8 mouse cellular contexts compared by ENCODE assay signal in the genomic region with DNA sequence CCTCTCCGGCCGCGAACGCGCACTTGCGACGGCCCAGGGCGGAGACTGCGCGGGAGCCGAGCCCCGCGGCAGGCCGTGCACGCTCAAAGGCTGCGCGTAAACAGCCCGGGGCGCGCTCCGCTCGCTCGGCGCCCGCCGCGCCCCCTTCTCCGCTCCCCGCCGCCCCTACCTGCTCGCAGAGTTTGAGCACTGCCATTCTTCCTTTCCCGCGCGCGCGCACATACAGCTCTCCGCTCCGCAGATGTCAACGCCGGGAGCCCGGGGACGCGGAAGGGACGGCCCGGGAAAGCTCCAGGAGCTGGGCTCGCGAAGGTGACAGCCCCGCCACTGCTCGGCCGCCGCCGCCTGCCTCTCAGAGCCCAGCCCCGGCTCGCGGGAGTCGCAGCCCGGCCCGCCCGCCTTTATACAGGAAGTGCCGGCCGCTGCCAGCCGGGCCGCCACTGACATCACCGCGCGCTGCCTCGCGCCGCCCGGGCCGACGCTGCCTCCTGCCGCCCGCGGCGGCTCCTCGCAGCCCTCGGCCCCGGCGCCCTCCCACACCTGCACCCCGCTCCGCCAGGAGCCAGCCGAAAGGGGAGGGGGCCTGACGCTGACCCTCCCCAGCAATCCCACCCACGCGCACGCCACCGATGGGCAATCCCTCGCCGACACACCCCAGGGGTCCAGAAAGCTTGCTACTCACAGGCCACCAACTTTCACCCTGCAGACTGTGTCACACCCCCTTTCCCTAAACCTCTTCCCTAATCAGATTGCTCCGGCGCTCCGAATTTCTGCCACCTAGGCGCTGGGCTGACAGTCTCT. TPM values are rescaled to one million over a fixed set of nuclear protein-coding genes. Genes with fewer than 3 reads are reported as not detected.
DNase-seq lines count a peak whose midpoint lies in the region; ATAC-seq and TF ChIP-seq lines count a peak whose summit lies in the region.

TSS of gene Ankrd44 (minus strand) at position 417 of the 801 bp plus-strand sequence.

- no peaks in the 10 kb centered on the region for H3K36me3 ChIP-seq in erythroblast, embryonic 14.5 days (ENCODE audit: control insufficient read depth)
- H3K36me3 ChIP-seq in heart, embryonic 11.5 days (ENCODE audit: control insufficient read depth, insufficient read depth, low read length) = no peaks in the 10 kb centered on the region
- no peaks in the 10 kb centered on the region for H3K36me3 ChIP-seq in kidney, embryonic 15.5 days
- H3K36me3 ChIP-seq in liver, embryonic 11.5 days (ENCODE audit: control insufficient read depth, insufficient read depth, low read length) = no peaks in the 10 kb centered on the region

- under 1% methylated on average over 65 of the region's 94 CpGs for WGBS in heart, embryonic 11.5 days (ENCODE audit: insufficient replicate concordance)
- under 1% methylated on average over 90 of the region's 94 CpGs for WGBS in kidney, embryonic 15.5 days
- WGBS in liver, embryonic 11.5 days = under 1% methylated on average over 88 of the region's 94 CpGs

- DNase-seq in B cell, adult 2 months = peak; percentile 87 to 90
- peak; percentile 80 for DNase-seq in liver, embryonic 11.5 days (ENCODE audit: low spot score)
- DNase-seq in spleen, postnatal 14 days (ENCODE audit: low spot score in 2 of 2) = peak; percentile 62 to 75

- peaks cover 2% of the 10 kb centered on the region; the same call in 1 of the 2 replicates for H3K9me3 ChIP-seq in erythroblast, embryonic 14.5 days (ENCODE audit: control insufficient read depth, low read length)
- no peaks in the 10 kb centered on the region for H3K9me3 ChIP-seq in heart, embryonic 11.5 days (replicated peaks; ENCODE audit: control insufficient read depth, low read length)
- H3K9me3 ChIP-seq in kidney, embryonic 15.5 days (replicated peaks) = no peaks in the 10 kb centered on the region
- H3K9me3 ChIP-seq in liver, embryonic 11.5 days (ENCODE audit: control insufficient read depth, low read length) = no peaks in the 10 kb centered on the region

- peak; percentile 43 for TF ChIP-seq CTCF in bone marrow macrophage, adult 2 months (IDR thresholded peaks at IDR 0.05; ENCODE audit: low read depth, low read length)

- peak; percentile 85 for ATAC-seq in heart, embryonic 11.5 days (replicated peaks; ENCODE audit: insufficient number of reproducible peaks, low FRiP score, low TSS enrichment)
- peak; percentile 93 for ATAC-seq in kidney, embryonic 15.5 days (replicated peaks; ENCODE audit: low FRiP score)
- peak; percentile 89 for ATAC-seq in liver, embryonic 11.5 days (replicated peaks; ENCODE audit: low FRiP score)
- ATAC-seq in monocyte, adult 5-6 weeks (replicated peaks; ENCODE audit: insufficient number of reproducible peaks, low FRiP score, low TSS enrichment, poor library complexity, severe bottlenecking) = no peak; the same call in 1 of the 2 replicates

- no peak for TF ChIP-seq POLR2A in bone marrow macrophage, adult 2 months (IDR thresholded peaks at IDR 0.05; ENCODE audit: borderline replicate concordance, low read depth, low read length)

- H3K9ac ChIP-seq in heart, embryonic 11.5 days (ENCODE audit: low read depth, low read length) = peak within 1 kb of the TSS; percentile 91
- H3K9ac ChIP-seq in kidney, embryonic 15.5 days = peak within 1 kb of the TSS; percentile 76
- H3K9ac ChIP-seq in liver, embryonic 11.5 days (ENCODE audit: low read depth, low read length) = peak within 1 kb of the TSS; percentile 79

- peaks cover 29% of the 10 kb centered on the region for H3K4me1 ChIP-seq in bone marrow macrophage, adult 2 months (ENCODE audit: control insufficient read depth, insufficient read depth, low read length)
- H3K4me1 ChIP-seq in erythroblast, embryonic 14.5 days (ENCODE audit: control insufficient read depth) = peaks cover 12% of the 10 kb centered on the region
- peaks cover 22% of the 10 kb centered on the region for H3K4me1 ChIP-seq in heart, embryonic 11.5 days (ENCODE audit: control insufficient read depth, insufficient read depth, low read length)
- H3K4me1 ChIP-seq in kidney, embryonic 15.5 days = peaks cover 21% of the 10 kb centered on the region
- peaks cover 12% of the 10 kb centered on the region; the same call in 1 of the 2 replicates for H3K4me1 ChIP-seq in liver, embryonic 11.5 days (replicated peaks; ENCODE audit: control insufficient read depth, insufficient read depth, low read length)

- peaks cover 46% of the 10 kb centered on the region for H3K27me3 ChIP-seq in erythroblast, embryonic 14.5 days (ENCODE audit: control insufficient read depth)
- no peaks in the 10 kb centered on the region for H3K27me3 ChIP-seq in heart, embryonic 11.5 days (ENCODE audit: control insufficient read depth, insufficient read depth, low read length)
- peaks cover 12% of the 10 kb centered on the region; the same call in 1 of the 2 replicates for H3K27me3 ChIP-seq in kidney, embryonic 15.5 days
- no peaks in the 10 kb centered on the region for H3K27me3 ChIP-seq in liver, embryonic 11.5 days (replicated peaks; ENCODE audit: control insufficient read depth, insufficient read depth, low read length)

- peak within 1 kb of the TSS; percentile 88 for H3K4me2 ChIP-seq in heart, embryonic 11.5 days
- H3K4me2 ChIP-seq in kidney, embryonic 15.5 days = peak within 1 kb of the TSS; percentile 87
- H3K4me2 ChIP-seq in liver, embryonic 11.5 days = peak within 1 kb of the TSS; percentile 89

- peak within 1 kb of the TSS; percentile 27; the same call in 1 of the 2 replicates for H3K27ac ChIP-seq in bone marrow macrophage, adult 2 months (ENCODE audit: insufficient read depth, low read depth, low read length)
- peak within 1 kb of the TSS; percentile 65 for H3K27ac ChIP-seq in heart, embryonic 11.5 days (ENCODE audit: low read depth, low read length)
- H3K27ac ChIP-seq in kidney, embryonic 15.5 days = peak within 1 kb of the TSS; percentile 82
- H3K27ac ChIP-seq in liver, embryonic 11.5 days (ENCODE audit: low read depth, low read length) = peak within 1 kb of the TSS; percentile 45; the same call in 1 of the 2 replicates

- H3K4me3 ChIP-seq in bone marrow macrophage, adult 2 months (ENCODE audit: insufficient read depth, low read length) = peak within 1 kb of the TSS; percentile 90
- H3K4me3 ChIP-seq in erythroblast, embryonic 14.5 days (replicated peaks) = peak within 1 kb of the TSS; percentile 63
- peak within 1 kb of the TSS; percentile 91 for H3K4me3 ChIP-seq in heart, embryonic 11.5 days (ENCODE audit: low read depth, low read length)
- H3K4me3 ChIP-seq in kidney, embryonic 15.5 days (replicated peaks) = peak within 1 kb of the TSS; percentile 72
- peak within 1 kb of the TSS; percentile 84 for H3K4me3 ChIP-seq in liver, embryonic 11.5 days (ENCODE audit: low read depth, low read length)

RNA-seq across cellular contexts. Expression of gene Ankrd44, which starts in this region (rescaled TPM):
- polyA plus RNA-seq in bone marrow macrophage, adult 2 months (2012; ENCODE audit: insufficient read depth, insufficient read length, missing spikeins) = 66.8 and 73.9 TPM in 2 replicates
- 0.02 and 0.03 TPM in 2 replicates for polyA plus RNA-seq in erythroblast, embryonic 14.5 days (2012)
- polyA plus RNA-seq in heart, embryonic 11.5 days (2014; fragmentation: Nextera tagmentation; extraction: Ambion mirVana) = 11.1 and 14.0 TPM in 2 replicates
- polyA plus RNA-seq in kidney, embryonic 15.5 days (2015; fragmentation: Nextera tagmentation; extraction: Ambion mirVana) = 7.4 and 7.9 TPM in 2 replicates
- polyA plus RNA-seq in liver, embryonic 11.5 days (2014; fragmentation: Nextera tagmentation; extraction: Ambion mirVana) = 11.8 and 12.1 TPM in 2 replicates
- 321 to 541 TPM (median 341 TPM) in 3 replicates for total RNA-seq in monocyte, adult 5-6 weeks (2017)

Comparison
In these comparisons a context has a peak if more than half of its experiments do, and no peak if none do; other contexts are left out.
1. H3K27ac ChIP-seq: peak in every context shown above with its lines; median percentile 82 in kidney, embryonic 15.5 days; 65 in heart, embryonic 11.5 days; 45 in liver, embryonic 11.5 days; 27 in bone marrow macrophage, adult 2 months.